ENCODE assay signal across 9 mouse cellular contexts in genomic region chr16:95704662-95705330, GRCm38 (mm10). TPM values are rescaled to one million over a fixed set of nuclear protein-coding genes. Genes with fewer than 3 reads are reported as not detected.
DNase-seq lines count a peak whose midpoint lies in the region; ATAC-seq and TF ChIP-seq lines count a peak whose summit lies in the region.
"Had no signal": no experiment of that assay in that cellular context is flagged by ENCODE, and none has a peak within 500 bp of the region (broad histone marks: within the 10 kb centered on the region; RNA-seq: fewer than 3 reads in every experiment).

No protein-coding gene starts in this region.

- peaks cover 38% of the 10 kb centered on the region for H3K27me3 ChIP-seq in forebrain, embryonic 13.5 days
- peaks cover 38% of the 10 kb centered on the region for H3K27me3 ChIP-seq in forebrain, embryonic 12.5 days
- H3K27me3 ChIP-seq in lung, embryonic 16.5 days (ENCODE audit: control insufficient read depth, insufficient read depth, low read depth, low read length): no peaks in the 10 kb centered on the region
- H3K27me3 ChIP-seq in hindbrain, embryonic 12.5 days: no peaks in the 10 kb centered on the region
- no peaks in the 10 kb centered on the region for H3K27me3 ChIP-seq in midbrain, postnatal 0 days (ENCODE audit: insufficient read depth, low read length)
- H3K27me3 ChIP-seq: midbrain, embryonic 12.5 days had no signal

- no peak overlapping the region for H3K9ac ChIP-seq in forebrain, embryonic 13.5 days
- H3K9ac ChIP-seq in forebrain, embryonic 12.5 days: no peak overlapping the region
- peak overlapping the region; percentile 71 for H3K9ac ChIP-seq in lung, embryonic 16.5 days (ENCODE audit: low read length)
- H3K9ac ChIP-seq in hindbrain, embryonic 12.5 days: peak overlapping the region; percentile 45
- H3K9ac ChIP-seq in midbrain, postnatal 0 days (replicated peaks; ENCODE audit: low read length, poor library complexity, severe bottlenecking): no peak overlapping the region
- H3K9ac ChIP-seq: midbrain, embryonic 12.5 days had no signal

- H3K36me3 ChIP-seq in forebrain, embryonic 13.5 days (ENCODE audit: poor library complexity, severe bottlenecking): no peaks in the 10 kb centered on the region
- no peaks in the 10 kb centered on the region for H3K36me3 ChIP-seq in forebrain, embryonic 12.5 days (replicated peaks)
- H3K36me3 ChIP-seq in lung, embryonic 16.5 days (ENCODE audit: control insufficient read depth, insufficient read depth, low read length): peaks cover 11% of the 10 kb centered on the region
- peaks cover 4% of the 10 kb centered on the region for H3K36me3 ChIP-seq in hindbrain, embryonic 12.5 days
- peaks cover under 1% of the 10 kb centered on the region; the same call in 1 of the 2 replicates for H3K36me3 ChIP-seq in midbrain, postnatal 0 days (ENCODE audit: insufficient read depth, low read length)
- H3K36me3 ChIP-seq: midbrain, embryonic 12.5 days had no signal

- no peak for ATAC-seq in forebrain, embryonic 13.5 days
- ATAC-seq in forebrain, embryonic 12.5 days (ENCODE audit: low FRiP score): no peak
- ATAC-seq in lung, embryonic 16.5 days (ENCODE audit: low read depth): no peak
- ATAC-seq in hindbrain, embryonic 12.5 days (ENCODE audit: low FRiP score): no peak
- no peak for ATAC-seq in midbrain, postnatal 0 days (ENCODE audit: low FRiP score)

- DNase-seq in lung, postnatal 4 days: no peak
- no peak for DNase-seq in midbrain, postnatal 0 days (ENCODE audit: low spot score)
- DNase-seq in Muller cell, postnatal 12 days (ENCODE audit: inconsistent ontology term): no peak
- DNase-seq in layer of hippocampus, postnatal 36 days: no peak

- no peak overlapping the region for H3K4me3 ChIP-seq in forebrain, embryonic 13.5 days
- H3K4me3 ChIP-seq in forebrain, embryonic 12.5 days (replicated peaks): no peak overlapping the region
- H3K4me3 ChIP-seq in lung, embryonic 16.5 days (ENCODE audit: low read length): peak overlapping the region; percentile 53
- H3K4me3 ChIP-seq in hindbrain, embryonic 12.5 days: peak overlapping the region; percentile 25; the same call in 1 of the 2 replicates
- no peak overlapping the region for H3K4me3 ChIP-seq in midbrain, postnatal 0 days (ENCODE audit: low read depth, low read length)
- H3K4me3 ChIP-seq: midbrain, embryonic 12.5 days had no signal

- peaks cover 19% of the 10 kb centered on the region for H3K4me1 ChIP-seq in forebrain, embryonic 13.5 days
- H3K4me1 ChIP-seq in forebrain, embryonic 12.5 days: peaks cover 18% of the 10 kb centered on the region
- peaks cover 51% of the 10 kb centered on the region for H3K4me1 ChIP-seq in lung, embryonic 16.5 days (replicated peaks; ENCODE audit: control insufficient read depth, insufficient read depth, low read length)
- peaks cover 20% of the 10 kb centered on the region for H3K4me1 ChIP-seq in hindbrain, embryonic 12.5 days
- peaks cover 19% of the 10 kb centered on the region for H3K4me1 ChIP-seq in midbrain, postnatal 0 days (ENCODE audit: insufficient read depth, low read length)

- H3K9me3 ChIP-seq in forebrain, embryonic 13.5 days (replicated peaks): no peaks in the 10 kb centered on the region
- H3K9me3 ChIP-seq in forebrain, embryonic 12.5 days: no peaks in the 10 kb centered on the region
- H3K9me3 ChIP-seq in lung, embryonic 16.5 days (ENCODE audit: control insufficient read depth, low read length): no peaks in the 10 kb centered on the region
- no peaks in the 10 kb centered on the region for H3K9me3 ChIP-seq in hindbrain, embryonic 12.5 days (replicated peaks)
- no peaks in the 10 kb centered on the region for H3K9me3 ChIP-seq in midbrain, postnatal 0 days (ENCODE audit: low read length)
- H3K9me3 ChIP-seq: midbrain, embryonic 12.5 days had no signal

- 88% methylated on average over 10 of the region's 10 CpGs for WGBS in forebrain, embryonic 13.5 days
- 86% methylated on average over 10 of the region's 10 CpGs for WGBS in forebrain, embryonic 12.5 days
- WGBS in lung, embryonic 16.5 days: 46% methylated on average over 10 of the region's 10 CpGs
- 82% methylated on average over 10 of the region's 10 CpGs for WGBS in hindbrain, embryonic 12.5 days
- WGBS in midbrain, postnatal 0 days: 92% methylated on average over 10 of the region's 10 CpGs

- peak overlapping the region; percentile 40; the same call in 1 of the 2 replicates for H3K4me2 ChIP-seq in forebrain, embryonic 13.5 days
- no peak overlapping the region for H3K4me2 ChIP-seq in forebrain, embryonic 12.5 days
- peak overlapping the region; percentile 79 for H3K4me2 ChIP-seq in lung, embryonic 16.5 days (ENCODE audit: low read depth, low read length)
- H3K4me2 ChIP-seq in hindbrain, embryonic 12.5 days (replicated peaks): peak overlapping the region; percentile 95
- peak overlapping the region; percentile 40; the same call in 1 of the 2 replicates for H3K4me2 ChIP-seq in midbrain, postnatal 0 days (ENCODE audit: low read depth, low read length, poor library complexity, severe bottlenecking)

- TF ChIP-seq CTCF in midbrain, postnatal 0 days (IDR thresholded peaks at IDR 0.05): no peak

- no peak overlapping the region for H3K27ac ChIP-seq in forebrain, embryonic 13.5 days
- H3K27ac ChIP-seq in forebrain, embryonic 12.5 days: no peak overlapping the region
- peak overlapping the region; percentile 67 for H3K27ac ChIP-seq in lung, embryonic 16.5 days (ENCODE audit: low read length)
- H3K27ac ChIP-seq in hindbrain, embryonic 12.5 days: no peak overlapping the region
- no peak overlapping the region for H3K27ac ChIP-seq in midbrain, postnatal 0 days (ENCODE audit: low read depth, low read length)
- H3K27ac ChIP-seq: midbrain, embryonic 12.5 days had no signal

RNA-seq across cellular contexts. Expression of gene Ets2, which starts 2.9 kb away (rescaled TPM):
- 9.3 and 10.7 TPM in 2 replicates for polyA plus RNA-seq in forebrain, embryonic 13.5 days (2015; fragmentation: Nextera tagmentation; extraction: Ambion mirVana)
- polyA plus RNA-seq in forebrain, embryonic 12.5 days (2016; fragmentation: Nextera tagmentation; extraction: Ambion mirVana): 15.4 and 17.2 TPM in 2 replicates
- polyA plus RNA-seq in lung, embryonic 16.5 days (2015; fragmentation: Nextera tagmentation; extraction: Ambion mirVana): 121 and 123 TPM in 2 replicates
- polyA plus RNA-seq in hindbrain, embryonic 12.5 days (2016; fragmentation: Nextera tagmentation; extraction: Ambion mirVana): 44.6 and 47.9 TPM in 2 replicates
- 19.0 and 21.9 TPM in 2 replicates for total RNA-seq in midbrain, postnatal 0 days (2014; rRNA removed)
- 15.9 and 16.5 TPM in 2 replicates for polyA plus RNA-seq in midbrain, postnatal 0 days (2015; fragmentation: Nextera tagmentation; extraction: Ambion mirVana)
- total RNA-seq in layer of hippocampus, postnatal 36 days (2021): 10 to 100 TPM; 72.7 to 75.3 TPM

Comparison
In these comparisons a context has a peak if more than half of its experiments do, and no peak if none do; other contexts are left out.
1. H3K4me3 ChIP-seq: peak in lung, embryonic 16.5 days (single experiment) and hindbrain, embryonic 12.5 days (single experiment); none in forebrain, embryonic 13.5 days (single experiment), forebrain, embryonic 12.5 days (single experiment) and midbrain, postnatal 0 days (single experiment).
2. H3K9ac ChIP-seq: peak in lung, embryonic 16.5 days (single experiment) and hindbrain, embryonic 12.5 days (single experiment); none in forebrain, embryonic 13.5 days (single experiment), forebrain, embryonic 12.5 days (single experiment) and midbrain, postnatal 0 days (single experiment).